29 mouse cellular contexts compared by ENCODE assay signal in the genomic region with DNA sequence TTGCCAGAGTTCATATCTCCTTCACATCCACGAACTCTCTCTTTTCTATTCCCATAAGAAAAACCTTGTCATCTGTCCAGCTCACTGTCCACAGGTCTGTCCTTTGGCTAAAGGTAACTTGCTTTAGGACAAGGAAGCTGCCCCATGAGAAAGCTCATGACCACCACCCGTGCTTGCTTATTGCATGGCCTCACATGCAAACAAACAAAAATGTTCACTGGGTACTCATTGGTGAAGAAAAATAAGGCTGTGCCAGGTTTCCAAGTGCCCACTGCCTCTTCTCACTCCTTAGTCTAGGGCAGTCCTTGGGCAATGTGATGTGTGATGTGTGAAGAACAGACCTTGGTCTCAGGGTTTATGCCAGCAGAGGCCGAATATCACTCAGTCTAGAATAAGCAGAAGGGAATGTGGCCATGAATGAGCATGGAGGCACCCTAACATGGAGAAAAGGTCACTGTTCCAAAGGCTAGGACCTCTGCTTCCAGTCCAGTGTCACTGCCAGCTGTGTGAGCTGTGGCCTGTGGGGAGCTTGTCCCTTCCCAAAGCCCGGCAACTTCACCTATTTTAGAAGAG. TPM values are rescaled to one million over a fixed set of nuclear protein-coding genes. Genes with fewer than 3 reads are reported as not detected.
DNase-seq lines count a peak whose midpoint lies in the region; ATAC-seq and TF ChIP-seq lines count a peak whose summit lies in the region.
"Had no signal": no experiment of that assay in that cellular context is flagged by ENCODE, and none has a peak within 500 bp of the region (broad histone marks: within the 10 kb centered on the region; RNA-seq: fewer than 3 reads in every experiment).

No protein-coding gene starts in this region.

- no peaks in the 10 kb centered on the region for H3K27me3 ChIP-seq in kidney, embryonic 14.5 days (ENCODE audit: control insufficient read depth, insufficient read depth, low read length)
- no peaks in the 10 kb centered on the region for H3K27me3 ChIP-seq in liver, postnatal 0 days (ENCODE audit: insufficient read depth, low read length)
- no peaks in the 10 kb centered on the region for H3K27me3 ChIP-seq in liver, embryonic 11.5 days (replicated peaks; ENCODE audit: control insufficient read depth, insufficient read depth, low read length)
- H3K27me3 ChIP-seq: embryonic facial prominence, embryonic 15.5 days; forebrain, embryonic 12.5 days; heart, embryonic 12.5 days; limb, embryonic 13.5 days; midbrain, embryonic 15.5 days; neural tube, embryonic 15.5 days had no signal

- TF ChIP-seq CTCF in liver, postnatal 0 days (IDR thresholded peaks at IDR 0.05; ENCODE audit: low read depth): no peak

- DNase-seq in adrenal gland, adult 2 months: peak; percentile 70
- DNase-seq in adrenal gland, adult 18-20 months (ENCODE audit: low spot score in 2 of 2): no peak
- DNase-seq in kidney, adult 9 months: peak; percentile 58
- DNase-seq in liver, postnatal 0 days: no peak
- DNase-seq in liver, embryonic 11.5 days (ENCODE audit: low spot score): no peak
- DNase-seq in spleen, postnatal 36 days (ENCODE audit: low spot score in 2 of 2): no peak
- DNase-seq: cerebellum, adult 8-10 months; cerebellum, postnatal 25 days; forebrain, postnatal 0 days; heart, adult 2 months; heart, postnatal 14 days; lung, embryonic 14.5 days; lung, postnatal 14 days; retina, postnatal 1 day; right cerebral cortex, postnatal 25 days; thymus, adult 18-20 months; thymus, postnatal 25 days had no signal

- no peaks in the 10 kb centered on the region for H3K4me1 ChIP-seq in kidney, embryonic 14.5 days (ENCODE audit: control insufficient read depth, insufficient read depth, low read length)
- no peaks in the 10 kb centered on the region for H3K4me1 ChIP-seq in liver, postnatal 0 days (ENCODE audit: insufficient read depth)
- no peaks in the 10 kb centered on the region for H3K4me1 ChIP-seq in liver, embryonic 11.5 days (replicated peaks; ENCODE audit: control insufficient read depth, insufficient read depth, low read length)
- H3K4me1 ChIP-seq: embryonic facial prominence, embryonic 10.5 days; embryonic facial prominence, embryonic 15.5 days; forebrain, embryonic 12.5 days; limb, embryonic 13.5 days; midbrain, embryonic 15.5 days; neural tube, embryonic 15.5 days had no signal

- no peaks in the 10 kb centered on the region for H3K36me3 ChIP-seq in kidney, embryonic 14.5 days (ENCODE audit: control insufficient read depth, insufficient read depth, low read length)
- H3K36me3 ChIP-seq in liver, postnatal 0 days (replicated peaks; ENCODE audit: insufficient read depth, low read length): no peaks in the 10 kb centered on the region
- H3K36me3 ChIP-seq in liver, embryonic 11.5 days (ENCODE audit: control insufficient read depth, insufficient read depth, low read length): no peaks in the 10 kb centered on the region
- H3K36me3 ChIP-seq: embryonic facial prominence, embryonic 10.5 days; embryonic facial prominence, embryonic 15.5 days; forebrain, embryonic 12.5 days; G1E; midbrain, embryonic 15.5 days; neural tube, embryonic 15.5 days had no signal

- no peak for TF ChIP-seq EP300 in liver, postnatal 0 days (IDR thresholded peaks at IDR 0.05; ENCODE audit: low read depth)

- no peak overlapping the region for H3K4me3 ChIP-seq in kidney, embryonic 14.5 days (ENCODE audit: low read length)
- no peak overlapping the region for H3K4me3 ChIP-seq in liver, postnatal 0 days (ENCODE audit: low read depth, low read length)
- H3K4me3 ChIP-seq in liver, embryonic 11.5 days (ENCODE audit: low read depth, low read length): no peak overlapping the region
- H3K4me3 ChIP-seq: embryonic facial prominence, embryonic 10.5 days; embryonic facial prominence, embryonic 15.5 days; forebrain, embryonic 12.5 days; heart, adult 2 months; heart, embryonic 12.5 days; limb, embryonic 13.5 days; midbrain, embryonic 15.5 days; neural tube, embryonic 15.5 days had no signal

- no peak for ATAC-seq in kidney, embryonic 14.5 days (ENCODE audit: low FRiP score, low TSS enrichment)
- peak; percentile 35; the same call in 1 of the 2 replicates for ATAC-seq in liver, postnatal 0 days
- no peak for ATAC-seq in liver, embryonic 11.5 days (replicated peaks; ENCODE audit: low FRiP score)
- ATAC-seq: forebrain, postnatal 0 days; hindbrain, embryonic 16.5 days; midbrain, embryonic 15.5 days had no signal

- H3K27ac ChIP-seq in kidney, embryonic 14.5 days (ENCODE audit: low read depth, low read length): no peak overlapping the region
- H3K27ac ChIP-seq in liver, postnatal 0 days (ENCODE audit: low read depth): no peak overlapping the region
- H3K27ac ChIP-seq in liver, embryonic 11.5 days (ENCODE audit: low read depth, low read length): no peak overlapping the region
- H3K27ac ChIP-seq: embryonic facial prominence, embryonic 10.5 days; embryonic facial prominence, embryonic 15.5 days; forebrain, embryonic 12.5 days; heart, adult 2 months; limb, embryonic 13.5 days; liver, embryonic 14.5 days; midbrain, embryonic 15.5 days; neural tube, embryonic 15.5 days; stomach, postnatal 0 days had no signal

- 92% methylated on average over 4 of the region's 4 CpGs for WGBS in kidney, embryonic 14.5 days
- 71% methylated on average over 4 of the region's 4 CpGs for WGBS in liver, postnatal 0 days (ENCODE audit: insufficient replicate concordance)
- 80% methylated on average over 4 of the region's 4 CpGs for WGBS in liver, embryonic 11.5 days

- no peaks in the 10 kb centered on the region for H3K9me3 ChIP-seq in kidney, embryonic 14.5 days (ENCODE audit: control insufficient read depth, low read length)
- H3K9me3 ChIP-seq in liver, postnatal 0 days (ENCODE audit: low read length): no peaks in the 10 kb centered on the region
- no peaks in the 10 kb centered on the region for H3K9me3 ChIP-seq in liver, embryonic 11.5 days (ENCODE audit: control insufficient read depth, low read length)
- H3K9me3 ChIP-seq: embryonic facial prominence, embryonic 10.5 days; embryonic facial prominence, embryonic 15.5 days; forebrain, embryonic 12.5 days; limb, embryonic 13.5 days; midbrain, embryonic 15.5 days; neural tube, embryonic 15.5 days had no signal

- no peak overlapping the region for H3K9ac ChIP-seq in kidney, embryonic 14.5 days (ENCODE audit: low read depth, low read length)
- no peak overlapping the region for H3K9ac ChIP-seq in liver, postnatal 0 days (replicated peaks)
- no peak overlapping the region for H3K9ac ChIP-seq in liver, embryonic 11.5 days (ENCODE audit: low read depth, low read length)
- H3K9ac ChIP-seq: embryonic facial prominence, embryonic 15.5 days; forebrain, embryonic 12.5 days; forebrain, postnatal 0 days; heart, embryonic 12.5 days; limb, embryonic 13.5 days; liver, embryonic 14.5 days; lung, embryonic 14.5 days; midbrain, embryonic 15.5 days; neural tube, embryonic 15.5 days had no signal

- no peak overlapping the region for H3K4me2 ChIP-seq in kidney, embryonic 14.5 days (replicated peaks; ENCODE audit: low read depth, low read length)
- H3K4me2 ChIP-seq in liver, postnatal 0 days (ENCODE audit: low read depth, low read length): no peak overlapping the region
- no peak overlapping the region for H3K4me2 ChIP-seq in liver, embryonic 11.5 days
- H3K4me2 ChIP-seq: embryonic facial prominence, embryonic 15.5 days; forebrain, embryonic 12.5 days; heart, embryonic 12.5 days; limb, embryonic 13.5 days; lung, embryonic 14.5 days; midbrain, embryonic 15.5 days; neural tube, embryonic 15.5 days had no signal

RNA-seq across cellular contexts. Expression of gene Akap2, which starts 11.2 kb away (rescaled TPM):
- total RNA-seq in adrenal gland, adult 2 months (2021): 100 to 1,000 TPM in 1 of 2 experiments, 10 to 100 TPM in 1; 99.1 to 186 TPM
- polyA plus RNA-seq in adrenal gland, adult 2 months (2012; rRNA removed): 56.4 and 60.7 TPM in 2 replicates
- 100 to 1,000 TPM; 191 to 192 TPM for total RNA-seq in adrenal gland, adult 18-20 months (2021)
- 17.1 and 24.0 TPM in 2 replicates for polyA plus RNA-seq in kidney, embryonic 14.5 days (2014; fragmentation: Nextera tagmentation; extraction: Ambion mirVana)
- polyA plus RNA-seq in liver, postnatal 0 days (2015; fragmentation: Nextera tagmentation; extraction: Ambion mirVana): 1.9 and 2.0 TPM in 2 replicates
- 4.8 and 5.6 TPM in 2 replicates for polyA plus RNA-seq in liver, embryonic 11.5 days (2014; fragmentation: Nextera tagmentation; extraction: Ambion mirVana)
- polyA plus RNA-seq: G1E had no signal

Comparison
In these comparisons a context has a peak if more than half of its experiments do, and no peak if none do; other contexts are left out.
1. DNase-seq: peak in adrenal gland, adult 2 months (single experiment) and kidney, adult 9 months (single experiment); none in adrenal gland, adult 18-20 months (0 of 2), liver, postnatal 0 days (single experiment), liver, embryonic 11.5 days (single experiment) and spleen, postnatal 36 days (0 of 2).